7 mouse cellular contexts compared by ENCODE assay signal in genomic region chr17:7826819-7827515, GRCm38 (mm10). TPM values are rescaled to one million over a fixed set of nuclear protein-coding genes. Genes with fewer than 3 reads are reported as not detected.
DNase-seq lines count a peak whose midpoint lies in the region; ATAC-seq lines count a peak whose summit lies in the region.

Gene Fndc1, minus strand, starts transcription at chr17:7827302.

- peak within 1 kb of the TSS; percentile 31 for H3K9ac ChIP-seq in intestine, embryonic 14.5 days (ENCODE audit: low read length)
- peak within 1 kb of the TSS; percentile 71 for H3K9ac ChIP-seq in limb, embryonic 13.5 days
- peak within 1 kb of the TSS; percentile 73 for H3K9ac ChIP-seq in midbrain, embryonic 13.5 days (replicated peaks)
- H3K9ac ChIP-seq in stomach, embryonic 16.5 days (ENCODE audit: low read length) = peak within 1 kb of the TSS; percentile 70

- intact Hi-C loops in gastrocnemius, postnatal 36 days (cut with DNase I) = no loop called here

- H3K27me3 ChIP-seq in intestine, embryonic 14.5 days (replicated peaks; ENCODE audit: control insufficient read depth, insufficient read depth, low read length) = peaks cover 30% of the 10 kb centered on the region
- H3K27me3 ChIP-seq in limb, embryonic 13.5 days = peaks cover 59% of the 10 kb centered on the region
- H3K27me3 ChIP-seq in midbrain, embryonic 13.5 days = peaks cover 45% of the 10 kb centered on the region
- H3K27me3 ChIP-seq in stomach, embryonic 16.5 days (ENCODE audit: control insufficient read depth, insufficient read depth, low read length) = peaks cover 12% of the 10 kb centered on the region; the same call in 1 of the 2 replicates

- H3K4me1 ChIP-seq in intestine, embryonic 14.5 days (replicated peaks; ENCODE audit: control insufficient read depth, insufficient read depth, low read length) = no peaks in the 10 kb centered on the region
- H3K4me1 ChIP-seq in limb, embryonic 13.5 days = peaks cover 15% of the 10 kb centered on the region
- H3K4me1 ChIP-seq in midbrain, embryonic 13.5 days (replicated peaks) = peaks cover 10% of the 10 kb centered on the region
- no peaks in the 10 kb centered on the region for H3K4me1 ChIP-seq in stomach, embryonic 16.5 days (ENCODE audit: control insufficient read depth, insufficient read depth, low read length)

- DNase-seq in adrenal gland, postnatal 10 days = peak; percentile 82
- DNase-seq in embryo, embryonic 10 days (ENCODE audit: low spot score) = peak; percentile 79
- DNase-seq in gastrocnemius, postnatal 36 days = peak; percentile 65 to 73
- peak; percentile 80 for DNase-seq in intestine, embryonic 14.5 days (ENCODE audit: low spot score)

- ATAC-seq in intestine, embryonic 14.5 days (replicated peaks; ENCODE audit: low FRiP score, low TSS enrichment, low read depth) = peak; percentile 68; the same call in 1 of the 2 replicates
- ATAC-seq in limb, embryonic 13.5 days (ENCODE audit: low FRiP score, low read depth) = peak; percentile 40; the same call in 1 of the 2 replicates
- peak; percentile 91 for ATAC-seq in midbrain, embryonic 13.5 days
- ATAC-seq in stomach, embryonic 16.5 days (ENCODE audit: insufficient read depth, low FRiP score) = peak; percentile 82; the same call in 1 of the 2 replicates

- no peaks in the 10 kb centered on the region for H3K9me3 ChIP-seq in intestine, embryonic 14.5 days (ENCODE audit: control insufficient read depth, low read length)
- no peaks in the 10 kb centered on the region for H3K9me3 ChIP-seq in limb, embryonic 13.5 days
- no peaks in the 10 kb centered on the region for H3K9me3 ChIP-seq in midbrain, embryonic 13.5 days
- no peaks in the 10 kb centered on the region for H3K9me3 ChIP-seq in stomach, embryonic 16.5 days (replicated peaks; ENCODE audit: control insufficient read depth, low read length)

- H3K27ac ChIP-seq in intestine, embryonic 14.5 days (ENCODE audit: low read depth) = no peak within 1 kb of the TSS
- no peak within 1 kb of the TSS for H3K27ac ChIP-seq in limb, embryonic 13.5 days
- no peak within 1 kb of the TSS for H3K27ac ChIP-seq in midbrain, embryonic 13.5 days
- H3K27ac ChIP-seq in stomach, embryonic 16.5 days (ENCODE audit: low read length) = no peak within 1 kb of the TSS

- peak within 1 kb of the TSS; percentile 95 for H3K4me2 ChIP-seq in intestine, embryonic 14.5 days (ENCODE audit: low read length)
- H3K4me2 ChIP-seq in limb, embryonic 13.5 days (replicated peaks) = peak within 1 kb of the TSS; percentile 97
- H3K4me2 ChIP-seq in midbrain, embryonic 13.5 days (replicated peaks) = peak within 1 kb of the TSS; percentile 98
- peak within 1 kb of the TSS; percentile 92 for H3K4me2 ChIP-seq in stomach, embryonic 16.5 days (ENCODE audit: low read depth, low read length)

- H3K4me3 ChIP-seq in intestine, embryonic 14.5 days (ENCODE audit: low read depth, low read length) = peak within 1 kb of the TSS; percentile 43
- peak within 1 kb of the TSS; percentile 57 for H3K4me3 ChIP-seq in limb, embryonic 13.5 days
- H3K4me3 ChIP-seq in midbrain, embryonic 13.5 days (replicated peaks) = peak within 1 kb of the TSS; percentile 57
- H3K4me3 ChIP-seq in stomach, embryonic 16.5 days (replicated peaks; ENCODE audit: low read length) = peak within 1 kb of the TSS; percentile 49

- H3K36me3 ChIP-seq in intestine, embryonic 14.5 days (ENCODE audit: control insufficient read depth, insufficient read depth, low read length) = no peaks in the 10 kb centered on the region
- H3K36me3 ChIP-seq in limb, embryonic 13.5 days = no peaks in the 10 kb centered on the region
- no peaks in the 10 kb centered on the region for H3K36me3 ChIP-seq in midbrain, embryonic 13.5 days
- no peaks in the 10 kb centered on the region for H3K36me3 ChIP-seq in stomach, embryonic 16.5 days (ENCODE audit: control insufficient read depth, insufficient read depth, low read length)

- WGBS in intestine, embryonic 14.5 days = 2% methylated on average over 44 of the region's 60 CpGs
- WGBS in limb, embryonic 13.5 days = 1% methylated on average over 60 of the region's 60 CpGs
- WGBS in midbrain, embryonic 13.5 days = 3% methylated on average over 55 of the region's 60 CpGs
- WGBS in stomach, embryonic 16.5 days = 1% methylated on average over 60 of the region's 60 CpGs

RNA-seq across cellular contexts. Expression of gene Fndc1, which starts in this region (rescaled TPM):
- total RNA-seq in adrenal gland, postnatal 10 days (2021) = 10 to 100 TPM; 37.8 to 39.8 TPM
- 10 to 100 TPM; 35.8 to 37.8 TPM for total RNA-seq in gastrocnemius, postnatal 36 days (2021)
- polyA plus RNA-seq in intestine, embryonic 14.5 days (2014; fragmentation: Nextera tagmentation; extraction: Ambion mirVana) = 5.7 and 9.3 TPM in 2 replicates
- 25.9 and 32.1 TPM in 2 replicates for polyA plus RNA-seq in limb, embryonic 13.5 days (2015; fragmentation: Nextera tagmentation; extraction: Ambion mirVana)
- polyA plus RNA-seq in midbrain, embryonic 13.5 days (2015; fragmentation: Nextera tagmentation; extraction: Ambion mirVana) = 1.7 and 3.6 TPM in 2 replicates
- polyA plus RNA-seq in stomach, embryonic 16.5 days (2015; fragmentation: Nextera tagmentation; extraction: Ambion mirVana) = 42.3 and 47.6 TPM in 2 replicates

Comparison
In these comparisons a context has a peak if more than half of its experiments do, and no peak if none do; other contexts are left out.
1. ATAC-seq: peak in every context shown above with its lines; median percentile 91 in midbrain, embryonic 13.5 days; 82 in stomach, embryonic 16.5 days; 68 in intestine, embryonic 14.5 days; 40 in limb, embryonic 13.5 days.